Mouse (Mus musculus) C2C12 (cell line): ENCODE data around the gene Rarg. TPM values are rescaled to one million over a fixed set of nuclear protein-coding genes. Genes with fewer than 3 reads are reported as not detected.

Experiments used
- H3K27me3 ChIP-seq: one replicate; pipeline ENCODE4 v1.6.1; 2011; ENCODE audit not compliant: control insufficient read depth, insufficient read depth, insufficient read length
- H3K36me3 ChIP-seq: one replicate; pipeline ENCODE4 v1.6.1; 2011; ENCODE audit not compliant: control insufficient read depth, insufficient read depth
- H3K4me3 ChIP-seq: one replicate; pipeline ENCODE4 v1.5.1; 2011; ENCODE audit warnings: mild to moderate bottlenecking, control low read depth; ENCODE audit not compliant: poor library complexity, insufficient read depth, severe bottlenecking
- H3K79me2 ChIP-seq: one replicate; pipeline ENCODE4 v1.6.1; 2011; ENCODE audit not compliant: control insufficient read depth, insufficient read depth
- H3K79me3 ChIP-seq: one replicate; pipeline ENCODE4 v1.6.1; 2011; ENCODE audit warnings: low read depth, control low read depth
- H3ac ChIP-seq: one replicate; pipeline ENCODE3; 2011; ENCODE audit warnings: low read depth; ENCODE audit not compliant: control insufficient read depth, insufficient read length
- CEBPB ChIP-seq: IDR thresholded peaks from one replicate; pipeline ENCODE4 v1.6.1; 2011; ENCODE audit warnings: low read depth, mild to moderate bottlenecking, control low read depth, moderate library complexity
- CTCF ChIP-seq: IDR thresholded peaks from one replicate; pipeline ENCODE4 v1.5.1; 2011; ENCODE audit not compliant: control insufficient read depth, insufficient read depth, insufficient read length
- FOSL1 ChIP-seq: IDR thresholded peaks from one replicate; pipeline ENCODE4 v1.8.0; 2011; ENCODE audit warnings: mild to moderate bottlenecking, low read length; ENCODE audit not compliant: poor library complexity, insufficient read depth, severe bottlenecking
- MAX ChIP-seq: IDR thresholded peaks from one replicate; pipeline ENCODE4 v1.6.1; 2011; ENCODE audit warnings: mild to moderate bottlenecking, control low read depth
- MYOD1 ChIP-seq: IDR thresholded peaks from one replicate; pipeline ENCODE4 v1.6.1; 2011; ENCODE audit warnings: low read depth; ENCODE audit not compliant: control insufficient read depth, insufficient read length
- MYOG ChIP-seq: IDR thresholded peaks from one replicate; pipeline ENCODE4 v1.6.1; 2011; ENCODE audit not compliant: control insufficient read depth, insufficient read length; ENCODE audit errors: extremely low read depth
- USF1 ChIP-seq: IDR thresholded peaks from one replicate; pipeline ENCODE4 v1.6.1; 2011; ENCODE audit warnings: low read depth, mild to moderate bottlenecking, control low read depth, moderate library complexity
- long read RNA-seq, 2 experiments: library from polyadenylated mRNA; unstranded; transcript quantifications; one replicate each; pipeline ENCODE4 v2.0.0; 2019 to 2020
- polyA plus RNA-seq: library from polyadenylated mRNA; unstranded; fragments of >200 nt; fragmentation: generic; extraction: Trizol; gene quantifications from one replicate; pipeline ENCODE4 v1.2.1, GENCODE M21; 2012; ENCODE audit warnings: missing spikeins

Gene Rarg
- polyA plus RNA-seq = 92.5 TPM
- long read RNA-seq, experiment 1, transcript Rarg-201 (10 exons, 2,953 nt) = major isoform, 9 of 29 reads
- long read RNA-seq, experiment 1, partial matches to known transcripts = 4 of 29 reads
- long read RNA-seq, experiment 1, other reads (novel, unspliced or antisense) = 13 of 29 reads
- long read RNA-seq, experiment 2, transcript Rarg-202 (8 exons, 2,718 nt) = minor isoform, 86 of 365 reads
- long read RNA-seq, experiment 2, transcript Rarg-201 (10 exons, 2,953 nt) = major isoform, 126 of 365 reads
- long read RNA-seq, experiment 2, partial matches to known transcripts = 8 of 365 reads
- long read RNA-seq, experiment 2, other reads (novel, unspliced or antisense) = 145 of 365 reads

DNA sequence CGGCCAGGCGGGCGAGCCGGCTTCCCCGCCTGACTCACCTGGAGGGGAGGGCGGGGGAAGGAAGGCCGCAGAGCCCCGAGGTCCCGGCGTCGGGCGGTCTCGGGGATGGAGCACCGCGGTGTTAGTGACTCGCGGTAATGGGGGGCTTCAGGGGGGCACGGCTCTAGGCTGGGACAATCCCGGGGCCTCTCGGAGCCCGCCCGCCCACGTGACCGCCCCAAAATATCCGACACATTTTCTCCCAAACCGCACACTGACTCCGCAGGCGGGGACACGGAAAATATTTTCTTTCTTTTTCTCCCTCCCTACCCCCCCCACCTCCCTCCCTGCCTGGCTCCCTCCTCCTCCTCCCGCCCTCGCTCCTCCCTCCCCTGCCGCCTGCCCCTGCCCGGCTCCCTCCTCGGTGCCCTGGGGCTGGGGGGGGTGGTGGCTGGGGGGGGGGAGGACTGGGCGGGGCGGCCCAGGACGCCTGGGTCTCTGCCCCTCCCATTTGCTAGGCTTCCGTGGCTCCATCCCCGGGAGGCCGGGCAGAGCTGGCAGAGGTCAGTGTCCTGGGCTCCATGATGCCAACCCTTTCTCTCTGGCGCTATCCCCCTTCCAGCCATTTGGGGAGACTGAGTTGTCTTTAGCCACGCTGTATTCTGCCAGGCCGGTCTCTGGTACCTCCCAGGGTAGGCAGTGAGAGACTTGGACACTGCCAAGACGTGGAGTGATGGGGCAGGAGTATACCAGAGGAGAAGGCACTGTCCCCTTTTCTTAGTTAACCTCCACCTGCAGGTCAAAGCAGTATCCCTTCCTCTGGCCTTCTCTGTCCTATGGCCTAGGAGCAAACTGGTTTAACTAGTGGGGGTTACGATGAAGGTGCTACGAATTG is at the start of gene Rarg:
Gene Rarg (minus strand): TSS at position 316 of the 874 bp plus-strand sequence.
- TF ChIP-seq FOSL1 = no peak
- TF ChIP-seq USF1 = peak; percentile 86
- peaks cover 17% of the 10 kb centered on the region for H3K79me3 ChIP-seq
- no peaks in the 10 kb centered on the region for H3K27me3 ChIP-seq
- peaks cover 39% of the 10 kb centered on the region for H3K79me2 ChIP-seq
- H3K4me3 ChIP-seq = peak within 1 kb of the TSS; percentile 89
- H3K36me3 ChIP-seq = peaks cover 9% of the 10 kb centered on the region
- peak within 1 kb of the TSS; percentile 85 for H3ac ChIP-seq

DNA sequence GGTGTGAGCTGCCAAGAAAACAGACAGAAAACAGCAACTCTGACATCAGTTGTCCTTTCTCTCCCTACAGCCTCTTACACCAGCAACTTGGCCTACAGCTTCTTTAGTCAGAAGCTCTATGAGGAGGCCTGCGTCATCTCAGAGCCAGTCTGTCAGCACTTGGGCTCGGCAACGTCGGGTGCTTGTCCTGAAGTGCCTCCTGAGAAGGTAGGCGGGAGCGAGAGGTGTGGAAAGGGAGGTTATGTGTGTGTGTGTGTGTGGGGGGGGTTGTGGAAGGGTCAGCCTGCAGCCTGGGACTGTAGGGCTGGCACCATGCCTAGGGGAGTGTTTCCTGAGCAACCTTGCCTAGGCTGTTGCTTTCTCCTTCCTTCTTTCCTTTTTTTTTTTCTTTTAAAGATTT is 45.2 kb upstream of the Rarg start:
- Histone ChIP-seq H3K79me2 (peaks cover 40% of the 10 kb centered on the region), H3K79me3 (peaks cover 6% of the 10 kb centered on the region), H3K36me3 (peaks cover 94% of the 10 kb centered on the region), H3K4me3 (no peak overlapping the region), H3K27me3 (no peaks in the 10 kb centered on the region), H3ac (no peak overlapping the region)
- TF ChIP-seq USF1 (no peak), CEBPB (no peak), MYOG (no peak), MYOD1 (no peak), FOSL1 (no peak)

DNA sequence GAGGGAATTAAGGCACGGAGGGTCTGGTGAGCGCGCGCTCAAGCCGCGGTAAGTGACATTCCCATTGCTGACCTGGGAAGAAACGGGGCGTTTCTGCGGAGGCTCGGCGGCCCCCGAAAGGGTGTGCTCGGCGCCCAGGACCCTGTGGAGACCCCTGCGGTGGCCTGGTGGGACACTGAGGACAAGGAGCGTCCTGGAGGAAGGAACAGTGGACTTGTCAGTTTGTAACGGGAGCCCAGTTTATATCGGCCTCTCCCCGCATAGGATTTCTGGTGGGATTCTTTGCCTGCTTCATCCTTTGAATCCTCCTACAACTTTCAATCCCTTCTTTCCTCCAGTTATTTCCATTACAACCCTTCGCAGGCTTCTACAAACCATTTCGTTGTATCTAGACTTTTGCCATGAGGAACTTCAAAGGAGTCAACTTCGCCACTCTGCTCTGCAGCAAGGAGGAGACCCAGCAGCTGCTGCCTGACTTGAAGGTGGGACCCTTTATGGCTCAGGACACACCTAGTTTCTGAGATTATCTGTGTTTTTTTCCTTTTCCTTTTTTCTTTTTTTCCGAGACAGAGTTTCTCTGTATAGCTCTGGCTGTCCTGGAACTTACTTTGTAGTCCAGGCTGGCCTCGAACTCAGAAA is 39.2 kb upstream of the Rarg start:
- Histone ChIP-seq H3K4me3 (peak overlapping the region; percentile 98), H3K36me3 (peaks cover 37% of the 10 kb centered on the region), H3K79me2 (peaks cover 54% of the 10 kb centered on the region), H3ac (peak overlapping the region; percentile 92), H3K79me3 (peaks cover 19% of the 10 kb centered on the region), H3K27me3 (no peaks in the 10 kb centered on the region)
- TF ChIP-seq CTCF = no peak
- TF ChIP-seq MYOD1 = no peak
- TF ChIP-seq FOSL1 = no peak
- no peak for TF ChIP-seq MAX
- no peak for TF ChIP-seq MYOG

DNA sequence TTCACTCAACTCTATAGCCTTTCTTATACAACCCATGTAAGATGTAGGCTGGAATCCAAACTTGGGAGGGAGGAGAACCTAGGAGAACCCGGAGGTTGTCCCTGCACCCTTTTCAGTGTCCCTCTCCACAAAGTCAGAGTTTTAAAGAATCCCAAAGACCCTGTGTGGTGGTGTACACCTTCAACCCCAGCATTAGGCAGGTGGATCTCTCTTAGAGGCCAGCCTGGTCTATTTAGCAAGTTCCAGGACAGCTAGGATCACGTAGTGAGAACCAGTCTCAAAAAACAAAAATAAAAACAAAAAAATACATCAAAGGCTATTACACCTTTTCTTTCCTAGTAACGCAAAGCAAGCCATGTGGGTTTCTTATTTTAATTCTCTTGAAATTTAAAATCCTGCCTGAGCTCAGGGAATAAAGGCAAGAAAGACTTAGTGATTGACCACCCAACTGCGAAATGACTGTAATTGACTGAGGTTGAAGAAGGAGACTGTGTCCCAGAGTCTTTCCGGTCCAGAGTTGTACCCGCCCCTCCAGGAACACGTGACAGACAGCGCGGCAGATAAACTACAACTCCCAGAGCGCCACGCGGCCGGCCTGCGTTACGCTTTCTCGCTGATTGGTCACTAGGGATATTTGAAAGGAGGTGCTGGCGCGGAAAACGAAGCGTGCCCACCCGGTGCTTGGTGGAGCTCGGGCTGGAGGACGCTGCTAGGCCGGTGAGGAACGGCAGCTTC is 38.5 kb upstream of the Rarg start, which contains the start of gene Espl1:
Gene Espl1 (plus strand): TSS at position 634 of the 735 bp plus-strand sequence.
- peaks cover 19% of the 10 kb centered on the region for H3K79me3 ChIP-seq
- H3K4me3 ChIP-seq = peak within 1 kb of the TSS; percentile 98
- H3K79me2 ChIP-seq = peaks cover 47% of the 10 kb centered on the region
- peaks cover 31% of the 10 kb centered on the region for H3K36me3 ChIP-seq
- peak within 1 kb of the TSS; percentile 92 for H3ac ChIP-seq
- TF ChIP-seq CEBPB (no peak), MAX (peak; percentile 100), CTCF (no peak), FOSL1 (no peak), MYOG (no peak), MYOD1 (no peak), USF1 (peak; percentile 100)
- H3K27me3 ChIP-seq = no peaks in the 10 kb centered on the region

DNA sequence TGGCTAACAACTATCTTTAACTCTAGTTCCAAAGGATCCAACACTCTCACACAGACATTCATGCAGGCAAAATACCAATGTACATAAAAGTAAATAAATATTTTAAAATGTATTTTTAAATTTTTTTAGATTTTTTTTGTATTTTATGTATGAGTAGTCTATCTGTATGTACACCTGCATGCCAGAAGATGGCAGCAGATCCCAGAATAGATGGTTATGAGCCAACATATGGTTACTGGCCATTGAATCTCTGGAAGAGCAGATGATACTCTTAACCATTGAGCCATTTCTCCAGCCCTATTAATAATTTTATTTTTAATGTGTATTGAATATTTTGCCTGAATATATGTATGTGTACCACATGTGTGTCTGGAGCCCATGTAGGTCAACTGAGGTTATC is 30.1 kb upstream of the Rarg start:
- Histone ChIP-seq H3K4me3 (no peak overlapping the region), H3K79me2 (no peaks in the 10 kb centered on the region), H3K79me3 (no peaks in the 10 kb centered on the region), H3K27me3 (no peaks in the 10 kb centered on the region), H3ac (no peak overlapping the region), H3K36me3 (no peaks in the 10 kb centered on the region)
- peak; percentile 2 for TF ChIP-seq CTCF
- no peak for TF ChIP-seq MYOD1
